Mouse (Mus musculus): ENCODE data around the gene Cd274. TPM values are rescaled to one million over a fixed set of nuclear protein-coding genes. Genes with fewer than 3 reads are reported as not detected.

Gene Cd274
- polyA plus RNA-seq, 1 experiment from 2014 or later, result 0.45 TPM

DNA sequence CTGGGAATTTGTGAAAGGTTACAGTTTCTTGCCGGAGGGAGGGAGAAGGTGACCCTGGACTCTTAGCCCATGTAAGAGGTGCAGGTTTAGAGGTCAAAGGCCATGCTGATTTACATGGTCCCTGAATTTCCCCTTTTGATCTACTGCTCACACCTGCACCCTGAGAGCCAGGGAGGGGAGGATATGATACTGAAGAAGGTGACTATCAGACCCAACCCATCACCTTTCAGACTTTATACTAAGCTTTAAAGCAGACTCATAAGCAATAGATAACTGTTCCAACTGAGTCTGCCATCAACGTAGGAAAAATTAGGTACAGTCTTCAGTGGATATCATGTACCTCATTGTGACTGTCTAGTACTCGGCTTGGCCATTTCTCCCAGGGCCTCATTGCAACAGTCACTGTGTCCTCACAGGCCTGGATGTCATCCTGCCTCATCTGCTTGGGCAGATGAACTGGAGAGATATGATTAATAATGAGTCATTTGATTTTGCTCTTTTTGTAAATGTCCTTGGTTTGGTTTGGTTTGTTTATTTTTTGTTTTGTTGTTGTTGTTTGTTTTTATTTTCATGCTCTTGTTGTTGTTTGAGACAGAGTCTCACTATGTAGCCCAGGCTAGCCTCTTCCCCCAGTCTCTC lies 1.5 kb downstream of the Cd274 start:
- Histone ChIP-seq H3K9me3 (ENCODE audit: control insufficient read depth, low read depth, low read length) (no peaks in the 10 kb centered on the region), H3K9ac (replicated peaks; ENCODE audit: low read depth, low read length) (no peak overlapping the region), H3K27me3 (ENCODE audit: control insufficient read depth, insufficient read depth, low read length) (no peaks in the 10 kb centered on the region), H3K4me3 (ENCODE audit: low read depth, low read length) (no peak overlapping the region), H3K36me3 (ENCODE audit: control insufficient read depth, insufficient read depth, low read length) (no peaks in the 10 kb centered on the region), H3K27ac (ENCODE audit: low read length) (no peak overlapping the region), H3K4me2 (replicated peaks; ENCODE audit: low read depth, low read length) (no peak overlapping the region), H3K4me1 (ENCODE audit: control insufficient read depth, insufficient read depth, low read length) (no peaks in the 10 kb centered on the region)
- ATAC-seq (ENCODE audit: insufficient number of reproducible peaks, insufficient read depth, low FRiP score, low read depth), result no peak
- 86% methylated on average over 3 of the region's 3 CpGs for WGBS

DNA sequence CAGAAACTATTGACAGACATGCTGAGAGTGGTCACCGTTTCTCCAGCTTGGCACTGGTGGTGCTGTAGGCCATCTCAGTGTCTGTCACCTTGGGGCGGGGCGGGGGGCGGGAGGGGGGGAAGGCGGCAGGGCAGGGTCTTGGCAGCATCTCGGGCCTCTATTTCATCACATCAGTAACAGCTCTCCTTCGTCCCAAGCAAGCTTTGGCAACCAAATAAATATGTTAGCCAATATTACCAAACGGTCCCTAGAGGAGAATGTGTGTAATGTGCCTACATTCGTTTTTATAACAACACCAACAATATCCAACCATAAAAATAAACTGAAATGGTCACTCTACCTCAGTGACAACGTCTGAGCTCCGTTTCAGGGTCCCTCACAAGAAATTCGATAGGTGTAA lies 2.9 kb downstream of the Cd274 start:
- Histone ChIP-seq H3K9me3 (ENCODE audit: control insufficient read depth, low read depth, low read length) (no peaks in the 10 kb centered on the region), H3K27me3 (ENCODE audit: control insufficient read depth, insufficient read depth, low read length) (no peaks in the 10 kb centered on the region), H3K27ac (ENCODE audit: low read length) (no peak overlapping the region), H3K4me3 (ENCODE audit: low read depth, low read length) (no peak overlapping the region), H3K4me1 (ENCODE audit: control insufficient read depth, insufficient read depth, low read length) (no peaks in the 10 kb centered on the region), H3K36me3 (ENCODE audit: control insufficient read depth, insufficient read depth, low read length) (no peaks in the 10 kb centered on the region), H3K4me2 (replicated peaks; ENCODE audit: low read depth, low read length) (no peak overlapping the region), H3K9ac (replicated peaks; ENCODE audit: low read depth, low read length) (no peak overlapping the region)
- WGBS, result 64% methylated on average over 12 of the region's 12 CpGs
- ATAC-seq (ENCODE audit: insufficient number of reproducible peaks, insufficient read depth, low FRiP score, low read depth), result no peak

DNA sequence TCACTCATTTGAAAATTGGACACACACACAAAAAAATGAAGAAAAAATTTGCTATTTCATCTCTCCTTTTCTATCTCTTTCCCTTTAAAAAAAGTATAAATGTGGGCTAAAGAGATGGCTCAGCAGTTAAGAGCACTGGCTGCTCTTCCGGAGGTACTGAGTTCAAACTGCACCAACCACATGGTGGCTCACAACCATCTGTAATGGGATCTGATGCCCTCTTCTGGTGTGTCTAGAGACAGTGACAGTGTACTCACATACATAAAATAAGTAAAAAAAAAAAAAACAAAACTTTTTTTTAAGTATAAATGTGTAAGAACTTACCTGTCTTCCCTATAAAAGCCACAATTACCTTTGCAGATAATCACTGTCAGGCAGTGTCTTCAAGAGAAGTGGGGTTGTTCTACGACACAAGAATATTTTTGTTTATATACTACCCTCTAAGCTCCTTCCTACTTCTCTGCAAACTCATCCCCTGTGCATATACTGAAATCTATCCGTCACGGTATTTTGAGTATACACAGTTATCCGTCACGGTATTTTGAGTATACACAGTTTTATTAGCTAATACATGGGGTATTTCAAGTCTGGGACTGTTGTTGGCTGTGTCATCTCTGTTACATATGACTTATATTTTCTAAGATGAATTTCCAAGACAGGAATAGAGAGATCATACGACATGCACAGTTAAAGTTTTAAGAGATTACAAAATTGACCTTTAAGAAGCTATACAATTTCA lies 3.5 kb downstream of the Cd274 start:
- no peak for ATAC-seq (ENCODE audit: insufficient number of reproducible peaks, insufficient read depth, low FRiP score, low read depth)
- Histone ChIP-seq H3K27me3 (ENCODE audit: control insufficient read depth, insufficient read depth, low read length) (no peaks in the 10 kb centered on the region), H3K4me1 (ENCODE audit: control insufficient read depth, insufficient read depth, low read length) (no peaks in the 10 kb centered on the region), H3K4me3 (ENCODE audit: low read depth, low read length) (no peak overlapping the region), H3K36me3 (ENCODE audit: control insufficient read depth, insufficient read depth, low read length) (no peaks in the 10 kb centered on the region), H3K9me3 (ENCODE audit: control insufficient read depth, low read depth, low read length) (no peaks in the 10 kb centered on the region), H3K27ac (ENCODE audit: low read length) (no peak overlapping the region), H3K9ac (replicated peaks; ENCODE audit: low read depth, low read length) (no peak overlapping the region), H3K4me2 (replicated peaks; ENCODE audit: low read depth, low read length) (no peak overlapping the region)
- 81% methylated on average over 7 of the region's 7 CpGs for WGBS

DNA sequence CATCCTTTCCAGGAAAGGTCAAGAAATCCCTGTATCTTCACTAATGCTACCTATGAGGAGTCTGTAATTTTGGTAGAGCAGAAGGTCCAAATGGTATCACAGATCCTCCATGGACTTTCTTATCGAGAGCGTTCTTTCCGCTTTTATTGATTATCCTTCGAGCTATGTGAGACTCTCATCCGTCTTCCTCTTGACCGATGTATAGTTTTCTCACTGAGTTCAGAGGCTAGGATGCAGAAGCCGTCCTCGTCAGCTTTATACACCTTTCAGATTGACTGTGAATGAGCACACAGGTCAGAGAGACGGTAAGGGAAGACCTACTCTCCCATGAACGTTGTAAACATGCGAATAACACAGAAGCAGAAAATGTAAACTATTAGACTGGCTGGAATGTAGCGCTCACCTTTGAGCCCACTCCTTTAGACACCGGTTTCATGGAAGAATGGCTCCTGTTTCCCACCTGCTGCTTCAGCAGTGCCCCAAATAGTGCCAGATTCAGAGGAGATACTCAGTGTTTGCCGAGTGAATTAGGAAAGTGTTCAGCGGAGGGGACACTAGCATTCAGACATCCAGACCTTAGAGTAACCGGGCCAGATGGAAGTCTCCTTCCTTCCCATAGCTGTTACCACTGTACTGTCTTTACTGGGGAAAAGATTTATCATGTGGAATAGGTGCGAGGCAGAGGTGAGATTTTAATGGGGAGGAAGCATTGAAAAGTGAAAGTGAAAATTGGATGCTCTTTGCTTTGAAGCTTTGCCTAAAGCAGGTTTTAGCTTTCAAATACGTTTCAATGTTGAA lies 4.2 kb downstream of the Cd274 start:
- no peaks in the 10 kb centered on the region for H3K9me3 ChIP-seq (ENCODE audit: control insufficient read depth, low read depth, low read length)
- H3K36me3 ChIP-seq (ENCODE audit: control insufficient read depth, insufficient read depth, low read length), result no peaks in the 10 kb centered on the region
- WGBS, result 46% methylated on average over 18 of the region's 18 CpGs
- 0 out of 2 replicates have a peak overlapping the region, but pooled peaks have one; percentile 29 for H3K27ac ChIP-seq (ENCODE audit: low read length)
- H3K4me3 ChIP-seq (ENCODE audit: low read depth, low read length), result no peak overlapping the region
- no peak for ATAC-seq (ENCODE audit: insufficient number of reproducible peaks, insufficient read depth, low FRiP score, low read depth)
- peak overlapping the region; percentile 20 for H3K4me2 ChIP-seq (replicated peaks; ENCODE audit: low read depth, low read length)
- no peaks in the 10 kb centered on the region for H3K4me1 ChIP-seq (ENCODE audit: control insufficient read depth, insufficient read depth, low read length)
- no peaks in the 10 kb centered on the region for H3K27me3 ChIP-seq (ENCODE audit: control insufficient read depth, insufficient read depth, low read length)
- no peak overlapping the region for H3K9ac ChIP-seq (replicated peaks; ENCODE audit: low read depth, low read length)

DNA sequence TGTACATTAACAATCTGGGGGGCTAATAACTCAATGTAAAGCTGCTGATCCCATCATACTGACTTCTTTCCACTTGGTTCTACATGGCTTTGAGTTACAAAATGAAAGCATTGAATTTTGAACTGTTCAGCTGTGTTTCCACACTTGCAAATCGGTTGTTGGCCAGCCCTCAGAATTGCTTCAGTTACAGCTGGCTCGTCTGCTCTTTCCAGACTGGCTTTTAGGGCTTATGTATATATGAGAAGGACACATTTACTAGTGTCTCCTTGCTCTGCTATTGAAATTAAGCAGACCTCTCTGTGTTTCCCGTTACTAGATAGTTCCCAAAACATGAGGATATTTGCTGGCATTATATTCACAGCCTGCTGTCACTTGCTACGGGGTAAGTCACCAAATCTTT lies 4.9 kb downstream of the Cd274 start:
- Histone ChIP-seq H3K9ac (replicated peaks; ENCODE audit: low read depth, low read length) (no peak overlapping the region), H3K27me3 (ENCODE audit: control insufficient read depth, insufficient read depth, low read length) (no peaks in the 10 kb centered on the region), H3K4me2 (replicated peaks; ENCODE audit: low read depth, low read length) (peak overlapping the region; percentile 20), H3K4me1 (ENCODE audit: control insufficient read depth, insufficient read depth, low read length) (no peaks in the 10 kb centered on the region), H3K27ac (ENCODE audit: low read length) (0 out of 2 replicates have a peak overlapping the region, but pooled peaks have one; percentile 29), H3K4me3 (ENCODE audit: low read depth, low read length) (no peak overlapping the region), H3K36me3 (ENCODE audit: control insufficient read depth, insufficient read depth, low read length) (no peaks in the 10 kb centered on the region), H3K9me3 (ENCODE audit: control insufficient read depth, low read depth, low read length) (no peaks in the 10 kb centered on the region)
- peak; percentile 37; the same call in 1 of the 2 replicates for ATAC-seq (ENCODE audit: insufficient number of reproducible peaks, insufficient read depth, low FRiP score, low read depth)
- 38% methylated on average over 4 of the region's 4 CpGs for WGBS

DNA sequence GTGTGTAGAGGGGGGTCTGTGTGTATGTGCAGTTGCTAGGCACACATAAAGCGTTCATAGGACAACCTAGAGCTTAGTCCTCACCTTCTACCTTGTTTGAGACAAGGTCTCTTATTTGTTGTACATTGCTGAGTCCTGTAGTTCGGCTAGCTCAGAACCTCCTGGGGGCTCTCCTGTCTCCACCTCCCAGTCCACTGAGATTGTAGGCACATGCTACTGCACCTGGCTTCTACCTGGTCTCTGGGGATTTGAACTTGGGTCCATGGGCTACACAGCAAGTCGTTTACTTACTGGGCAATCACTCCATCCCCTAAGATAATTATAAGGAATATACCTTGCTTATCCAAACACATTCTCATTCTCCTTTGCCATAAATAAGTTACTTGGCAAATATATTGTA lies 5.4 kb downstream of the Cd274 start:
- H3K27me3 ChIP-seq (ENCODE audit: control insufficient read depth, insufficient read depth, low read length), result no peaks in the 10 kb centered on the region
- H3K4me1 ChIP-seq (ENCODE audit: control insufficient read depth, insufficient read depth, low read length), result no peaks in the 10 kb centered on the region
- no peaks in the 10 kb centered on the region for H3K9me3 ChIP-seq (ENCODE audit: control insufficient read depth, low read depth, low read length)
- no peaks in the 10 kb centered on the region for H3K36me3 ChIP-seq (ENCODE audit: control insufficient read depth, insufficient read depth, low read length)
- ATAC-seq (ENCODE audit: insufficient number of reproducible peaks, insufficient read depth, low FRiP score, low read depth), result no peak
- H3K27ac ChIP-seq (ENCODE audit: low read length), result no peak overlapping the region
- no peak overlapping the region for H3K4me2 ChIP-seq (replicated peaks; ENCODE audit: low read depth, low read length)
- no peak overlapping the region for H3K9ac ChIP-seq (replicated peaks; ENCODE audit: low read depth, low read length)
- no peak overlapping the region for H3K4me3 ChIP-seq (ENCODE audit: low read depth, low read length)
- 85% methylated on average over 3 of the region's 3 CpGs for WGBS

DNA sequence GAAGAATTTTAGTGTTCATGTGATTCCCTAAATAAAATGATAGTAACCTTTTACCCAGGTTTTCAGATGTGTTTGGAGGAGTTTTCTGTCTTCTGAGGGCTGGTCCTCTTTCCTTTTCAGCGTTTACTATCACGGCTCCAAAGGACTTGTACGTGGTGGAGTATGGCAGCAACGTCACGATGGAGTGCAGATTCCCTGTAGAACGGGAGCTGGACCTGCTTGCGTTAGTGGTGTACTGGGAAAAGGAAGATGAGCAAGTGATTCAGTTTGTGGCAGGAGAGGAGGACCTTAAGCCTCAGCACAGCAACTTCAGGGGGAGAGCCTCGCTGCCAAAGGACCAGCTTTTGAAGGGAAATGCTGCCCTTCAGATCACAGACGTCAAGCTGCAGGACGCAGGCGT lies 6.2 kb downstream of the Cd274 start:
- H3K36me3 ChIP-seq (ENCODE audit: control insufficient read depth, insufficient read depth, low read length), result no peaks in the 10 kb centered on the region
- no peak overlapping the region for H3K4me3 ChIP-seq (ENCODE audit: low read depth, low read length)
- 47% methylated on average over 11 of the region's 11 CpGs for WGBS
- no peaks in the 10 kb centered on the region for H3K27me3 ChIP-seq (ENCODE audit: control insufficient read depth, insufficient read depth, low read length)
- ATAC-seq (ENCODE audit: insufficient number of reproducible peaks, insufficient read depth, low FRiP score, low read depth), result no peak
- H3K27ac ChIP-seq (ENCODE audit: low read length), result no peak overlapping the region
- no peaks in the 10 kb centered on the region for H3K4me1 ChIP-seq (ENCODE audit: control insufficient read depth, insufficient read depth, low read length)
- no peaks in the 10 kb centered on the region for H3K9me3 ChIP-seq (ENCODE audit: control insufficient read depth, low read depth, low read length)
- no peak overlapping the region for H3K9ac ChIP-seq (replicated peaks; ENCODE audit: low read depth, low read length)
- no peak overlapping the region for H3K4me2 ChIP-seq (replicated peaks; ENCODE audit: low read depth, low read length)

DNA sequence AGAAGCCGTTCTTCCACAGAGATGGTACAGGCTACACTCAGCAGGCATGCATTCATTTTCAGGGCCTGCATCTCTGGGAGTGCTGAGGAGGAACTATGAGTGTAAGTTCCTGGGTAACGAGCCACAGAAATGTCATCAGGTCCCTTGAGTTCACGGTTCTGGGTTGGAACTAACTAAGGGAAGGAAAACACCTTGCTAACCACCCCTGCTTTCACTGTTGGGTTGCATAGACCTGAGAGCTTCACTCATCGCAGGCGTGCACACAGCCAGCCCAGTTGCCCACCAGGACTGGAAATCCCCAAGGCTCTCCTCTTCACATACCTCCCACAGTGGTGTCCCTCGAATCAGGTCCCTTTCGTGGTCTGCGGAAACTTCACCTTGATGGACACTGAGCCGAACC lies 7.7 kb downstream of the Cd274 start:
- H3K4me2 ChIP-seq (replicated peaks; ENCODE audit: low read depth, low read length), result no peak overlapping the region
- no peak overlapping the region for H3K4me3 ChIP-seq (ENCODE audit: low read depth, low read length)
- H3K36me3 ChIP-seq (ENCODE audit: control insufficient read depth, insufficient read depth, low read length), result no peaks in the 10 kb centered on the region
- no peaks in the 10 kb centered on the region for H3K4me1 ChIP-seq (ENCODE audit: control insufficient read depth, insufficient read depth, low read length)
- H3K27ac ChIP-seq (ENCODE audit: low read length), result no peak overlapping the region
- ATAC-seq (ENCODE audit: insufficient number of reproducible peaks, insufficient read depth, low FRiP score, low read depth), result no peak
- H3K9me3 ChIP-seq (ENCODE audit: control insufficient read depth, low read depth, low read length), result no peaks in the 10 kb centered on the region
- 91% methylated on average over 9 of the region's 9 CpGs for WGBS
- no peak overlapping the region for H3K9ac ChIP-seq (replicated peaks; ENCODE audit: low read depth, low read length)
- H3K27me3 ChIP-seq (ENCODE audit: control insufficient read depth, insufficient read depth, low read length), result no peaks in the 10 kb centered on the region
